Mouse (Mus musculus): ENCODE measurements at regions not wholly inside any gene's neighbourhood (a gene's known extent, or its start where the extent isn't known, plus 50 kb on each side); places are given as distances from the start of the nearest gene placed in this dataset.

- peak; percentile 47 for DNase-seq (ENCODE audit: low read depth, low spot score)
- H3K9ac ChIP-seq (ENCODE audit: insufficient read depth, low read depth, low read length, poor library complexity, severe bottlenecking), result no peak overlapping the region
- TF ChIP-seq CHD2 (IDR thresholded peaks at IDR 0.05; ENCODE audit: low read depth, low read length), result no peak
- TF ChIP-seq MAFK (IDR thresholded peaks at IDR 0.05; ENCODE audit: insufficient read depth, low read depth, low read length), result no peak
- peak; percentile 67; the same call in 1 of the 2 replicates for TF ChIP-seq ZC3H11A (IDR thresholded peaks at IDR 0.05; ENCODE audit: borderline replicate concordance, low read depth, low read length)
- TF ChIP-seq ZNF384 (IDR thresholded peaks at IDR 0.05; ENCODE audit: low read depth, low read length), result no peak
- no peak for TF ChIP-seq HCFC1 (IDR thresholded peaks at IDR 0.05; ENCODE audit: borderline replicate concordance, insufficient read depth, low read length)
- no peaks in the 10 kb centered on the region for H3K4me1 ChIP-seq (ENCODE audit: control insufficient read depth in 2 of 2, insufficient read depth in 2 of 2, low read length in 2 of 2, poor library complexity in 1 of 2)
- H3K36me3 ChIP-seq (ENCODE audit: control insufficient read depth, insufficient read depth, low read length, poor library complexity, severe bottlenecking), result no peaks in the 10 kb centered on the region
- no peak overlapping the region for H3K4me3 ChIP-seq (ENCODE audit: insufficient read depth in 1 of 2, low read depth in 1 of 2, low read length in 2 of 2, poor library complexity in 1 of 2, severe bottlenecking in 1 of 2)
- no peak overlapping the region for H3K27ac ChIP-seq (ENCODE audit: insufficient read depth, low read depth, low read length, poor library complexity, severe bottlenecking)
- H3K9me3 ChIP-seq (ENCODE audit: control insufficient read depth, insufficient read depth, low read depth, low read length), result no peaks in the 10 kb centered on the region
- in situ Hi-C loops (cut with MboI; ENCODE audit: low sequenced_read_pairs in 2 of 2, unreplicated experiment in 2 of 2), result no loop called here
Measured at GRCm38 (mm10) chr15:36362911-36363565, 644.5 kb downstream of the Zfp706 start.

- Histone ChIP-seq H3K36me3 (ENCODE audit: control insufficient read depth, insufficient read depth, low read length, poor library complexity, severe bottlenecking) (no peaks in the 10 kb centered on the region), H3K4me1 (ENCODE audit: control insufficient read depth in 2 of 2, insufficient read depth in 2 of 2, low read length in 2 of 2, poor library complexity in 1 of 2) (no peaks in the 10 kb centered on the region), H3K9me3 (ENCODE audit: control insufficient read depth, insufficient read depth, low read depth, low read length) (no peaks in the 10 kb centered on the region), H3K27ac (ENCODE audit: insufficient read depth, low read depth, low read length, poor library complexity, severe bottlenecking) (no peak overlapping the region), H3K4me3 (ENCODE audit: insufficient read depth in 1 of 2, low read depth in 1 of 2, low read length in 2 of 2, poor library complexity in 1 of 2, severe bottlenecking in 1 of 2) (no peak overlapping the region), H3K9ac (ENCODE audit: insufficient read depth, low read depth, low read length, poor library complexity, severe bottlenecking) (no peak overlapping the region)
- in situ Hi-C loops (cut with MboI; ENCODE audit: low sequenced_read_pairs in 2 of 2, unreplicated experiment in 2 of 2), result no loop called here
- TF ChIP-seq ZC3H11A (IDR thresholded peaks at IDR 0.05; ENCODE audit: borderline replicate concordance, low read depth, low read length) (no peak), ZNF384 (IDR thresholded peaks at IDR 0.05; ENCODE audit: low read depth, low read length) (no peak), MAFK (IDR thresholded peaks at IDR 0.05; ENCODE audit: insufficient read depth, low read depth, low read length) (no peak), CHD2 (IDR thresholded peaks at IDR 0.05; ENCODE audit: low read depth, low read length) (no peak), HCFC1 (IDR thresholded peaks at IDR 0.05; ENCODE audit: borderline replicate concordance, insufficient read depth, low read length) (no peak)
- no peak for DNase-seq (ENCODE audit: low read depth, low spot score)
Measured at GRCm38 (mm10) chr15:36361522-36362148, 645.9 kb downstream of the Zfp706 start.

GRCm38 (mm10) chr15:36360694-36361521, 646.7 kb downstream of the Zfp706 start:
- H3K27ac ChIP-seq (ENCODE audit: insufficient read depth, low read depth, low read length, poor library complexity, severe bottlenecking), result no peak overlapping the region
- no peak overlapping the region for H3K4me3 ChIP-seq (ENCODE audit: insufficient read depth in 1 of 2, low read depth in 1 of 2, low read length in 2 of 2, poor library complexity in 1 of 2, severe bottlenecking in 1 of 2)
- no peaks in the 10 kb centered on the region for H3K9me3 ChIP-seq (ENCODE audit: control insufficient read depth, insufficient read depth, low read depth, low read length)
- no peak overlapping the region for H3K9ac ChIP-seq (ENCODE audit: insufficient read depth, low read depth, low read length, poor library complexity, severe bottlenecking)
- no peak for DNase-seq (ENCODE audit: low read depth, low spot score)
- no peaks in the 10 kb centered on the region for H3K4me1 ChIP-seq (ENCODE audit: control insufficient read depth in 2 of 2, insufficient read depth in 2 of 2, low read length in 2 of 2, poor library complexity in 1 of 2)
- no peak for TF ChIP-seq MAFK (IDR thresholded peaks at IDR 0.05; ENCODE audit: insufficient read depth, low read depth, low read length)
- TF ChIP-seq ZNF384 (IDR thresholded peaks at IDR 0.05; ENCODE audit: low read depth, low read length), result no peak
- no peak for TF ChIP-seq CHD2 (IDR thresholded peaks at IDR 0.05; ENCODE audit: low read depth, low read length)
- no peak for TF ChIP-seq ZC3H11A (IDR thresholded peaks at IDR 0.05; ENCODE audit: borderline replicate concordance, low read depth, low read length)
- no peak for TF ChIP-seq HCFC1 (IDR thresholded peaks at IDR 0.05; ENCODE audit: borderline replicate concordance, insufficient read depth, low read length)
- H3K36me3 ChIP-seq (ENCODE audit: control insufficient read depth, insufficient read depth, low read length, poor library complexity, severe bottlenecking), result no peaks in the 10 kb centered on the region
- in situ Hi-C loops (cut with MboI; ENCODE audit: low sequenced_read_pairs in 2 of 2, unreplicated experiment in 2 of 2), result no loop called here

GRCm38 (mm10) chr15:36355851-36356250, 651.7 kb downstream of the Zfp706 start:
- Histone ChIP-seq H3K27ac (ENCODE audit: insufficient read depth, low read depth, low read length, poor library complexity, severe bottlenecking) (no peak overlapping the region), H3K4me3 (ENCODE audit: insufficient read depth in 1 of 2, low read depth in 1 of 2, low read length in 2 of 2, poor library complexity in 1 of 2, severe bottlenecking in 1 of 2) (no peak overlapping the region), H3K36me3 (ENCODE audit: control insufficient read depth, insufficient read depth, low read length, poor library complexity, severe bottlenecking) (no peaks in the 10 kb centered on the region), H3K9me3 (ENCODE audit: control insufficient read depth, insufficient read depth, low read depth, low read length) (no peaks in the 10 kb centered on the region), H3K9ac (ENCODE audit: insufficient read depth, low read depth, low read length, poor library complexity, severe bottlenecking) (no peak overlapping the region), H3K4me1 (ENCODE audit: control insufficient read depth in 2 of 2, insufficient read depth in 2 of 2, low read length in 2 of 2, poor library complexity in 1 of 2) (peaks cover 0 to 2% of the 10 kb centered on the region in 2 experiments; a peak in 1 of 4 replicates)
- in situ Hi-C loops (cut with MboI; ENCODE audit: low sequenced_read_pairs in 2 of 2, unreplicated experiment in 2 of 2), result no loop called here
- TF ChIP-seq MAFK (IDR thresholded peaks at IDR 0.05; ENCODE audit: insufficient read depth, low read depth, low read length) (no peak), CHD2 (IDR thresholded peaks at IDR 0.05; ENCODE audit: low read depth, low read length) (no peak), HCFC1 (IDR thresholded peaks at IDR 0.05; ENCODE audit: borderline replicate concordance, insufficient read depth, low read length) (no peak), ZNF384 (IDR thresholded peaks at IDR 0.05; ENCODE audit: low read depth, low read length) (no peak), ZC3H11A (IDR thresholded peaks at IDR 0.05; ENCODE audit: borderline replicate concordance, low read depth, low read length) (no peak)
- DNase-seq (ENCODE audit: low read depth, low spot score), result no peak
